Comparison of ENCODE assay signal across 9 mouse cellular contexts in genomic region chr5:125074571-125075171, GRCm38 (mm10).
DNase-seq lines count a peak whose midpoint lies in the region; ATAC-seq and TF ChIP-seq lines count a peak whose summit lies in the region.
"Had no signal": no experiment of that assay in that cellular context is flagged by ENCODE, and none has a peak within 500 bp of the region (broad histone marks: within the 10 kb centered on the region; RNA-seq: fewer than 3 reads in every experiment).

No protein-coding gene starts in this region.

- TF ChIP-seq CTCF in forebrain, postnatal 0 days (IDR thresholded peaks at IDR 0.05; ENCODE audit: low read depth), result no peak

- H3K27me3 ChIP-seq in lung, embryonic 15.5 days, result no peaks in the 10 kb centered on the region
- H3K27me3 ChIP-seq in forebrain, postnatal 0 days (ENCODE audit: insufficient read depth, low read length), result no peaks in the 10 kb centered on the region

- H3K27ac ChIP-seq in lung, embryonic 15.5 days, result 0 out of 2 replicates have a peak overlapping the region, but pooled peaks have one; percentile 15
- H3K27ac ChIP-seq in forebrain, postnatal 0 days (ENCODE audit: low read depth, low read length), result no peak overlapping the region
- H3K27ac ChIP-seq: hindbrain, embryonic 14.5 days had no signal

- H3K4me3 ChIP-seq in lung, embryonic 15.5 days, result no peak overlapping the region
- no peak overlapping the region for H3K4me3 ChIP-seq in forebrain, postnatal 0 days (ENCODE audit: low read depth, low read length)

- H3K9me3 ChIP-seq in lung, embryonic 15.5 days, result no peaks in the 10 kb centered on the region
- H3K9me3 ChIP-seq in forebrain, postnatal 0 days (ENCODE audit: low read length), result no peaks in the 10 kb centered on the region

- peak; percentile 44 to 47 for DNase-seq in cerebellum, postnatal 10 days
- DNase-seq in cerebellum, adult 18-20 months, result no peak
- no peak for DNase-seq in lung, postnatal 14 days
- DNase-seq in kidney, adult 8-10 months, result peak; percentile 48 to 50
- DNase-seq in thymus, adult 18-20 months, result no peak
- DNase-seq in forebrain, postnatal 0 days, result no peak

- 57% methylated on average over 10 of the region's 10 CpGs for WGBS in lung, embryonic 15.5 days
- WGBS in forebrain, postnatal 0 days, result 80% methylated on average over 10 of the region's 10 CpGs

- H3K36me3 ChIP-seq in lung, embryonic 15.5 days, result peaks cover 35% of the 10 kb centered on the region
- H3K36me3 ChIP-seq in forebrain, postnatal 0 days (ENCODE audit: insufficient read depth), result peaks cover 19% of the 10 kb centered on the region

- H3K4me1 ChIP-seq in lung, embryonic 15.5 days, result peaks cover 53% of the 10 kb centered on the region
- H3K4me1 ChIP-seq in forebrain, postnatal 0 days (ENCODE audit: insufficient read depth), result no peaks in the 10 kb centered on the region

- no peak overlapping the region for H3K4me2 ChIP-seq in lung, embryonic 15.5 days
- no peak overlapping the region for H3K4me2 ChIP-seq in forebrain, postnatal 0 days (ENCODE audit: low read depth)
- H3K4me2 ChIP-seq: hindbrain, embryonic 14.5 days had no signal

- H3K9ac ChIP-seq in lung, embryonic 15.5 days, result no peak overlapping the region
- no peak overlapping the region for H3K9ac ChIP-seq in forebrain, postnatal 0 days
- H3K9ac ChIP-seq: hindbrain, embryonic 14.5 days had no signal

- no peak for ATAC-seq in lung, embryonic 15.5 days (ENCODE audit: borderline replicate concordance, extremely low read depth, low FRiP score, low TSS enrichment)
- peak; percentile 57 for ATAC-seq in monocyte, adult 5-6 weeks (replicated peaks; ENCODE audit: insufficient number of reproducible peaks, low FRiP score, low TSS enrichment, poor library complexity, severe bottlenecking)
- ATAC-seq in forebrain, postnatal 0 days, result no peak

Comparison
In these comparisons a context has a peak if more than half of its experiments do, and no peak if none do; other contexts are left out.
1. DNase-seq: peak in cerebellum, postnatal 10 days (2 of 2) and kidney, adult 8-10 months (2 of 2); none in cerebellum, adult 18-20 months (0 of 2), lung, postnatal 14 days (single experiment), thymus, adult 18-20 months (0 of 2) and forebrain, postnatal 0 days (single experiment).